Mouse (Mus musculus): ENCODE measurements at regions not wholly inside any gene's neighbourhood (a gene's known extent, or its start where the extent isn't known, plus 50 kb on each side); places are given as distances from the start of the nearest gene placed in this dataset.
A peak's percentile ranks its signal among the peaks of the same experiment; 100 is the strongest.

- H3K9me3 ChIP-seq (replicated peaks), result no peaks in the 10 kb centered on the region
- WGBS, result 71% methylated on average over 13 of the region's 13 CpGs
- no peak overlapping the region for H3K4me3 ChIP-seq
- peaks cover 13% of the 10 kb centered on the region for H3K4me1 ChIP-seq
- no peaks in the 10 kb centered on the region for H3K27me3 ChIP-seq (ENCODE audit: low read depth, poor library complexity, severe bottlenecking)
- DNase-seq (ENCODE audit: low spot score), result peak; percentile 12
- H3K36me3 ChIP-seq, result no peaks in the 10 kb centered on the region
- H3K27ac ChIP-seq (replicated peaks), result peak overlapping the region; percentile 20; the same call in 1 of the 2 replicates
These were observed 78.1 kb upstream of the Spin1 start for GRCm38 (mm10) chr13:51022401-51023250.

GRCm38 (mm10) chr13:51023271-51023670 is 77.4 kb upstream of the Spin1 start:
- Histone ChIP-seq H3K36me3 (no peaks in the 10 kb centered on the region), H3K27me3 (ENCODE audit: low read depth, poor library complexity, severe bottlenecking) (no peaks in the 10 kb centered on the region), H3K9me3 (replicated peaks) (no peaks in the 10 kb centered on the region), H3K4me1 (peaks cover 6% of the 10 kb centered on the region), H3K4me3 (no peak overlapping the region), H3K27ac (replicated peaks) (0 out of 2 replicates have a peak overlapping the region, but pooled peaks have one; percentile 28)
- WGBS, result 92% methylated on average over 11 of the region's 11 CpGs
- no peak for DNase-seq (ENCODE audit: low spot score)

- Histone ChIP-seq H3K9me3 (replicated peaks) (peaks cover 2% of the 10 kb centered on the region; the same call in 1 of the 2 replicates), H3K4me3 (no peak overlapping the region), H3K27me3 (ENCODE audit: low read depth, poor library complexity, severe bottlenecking) (no peaks in the 10 kb centered on the region), H3K36me3 (no peaks in the 10 kb centered on the region), H3K4me1 (0 out of 2 replicates have a peak, but pooled peaks cover 4% of the 10 kb centered on the region), H3K27ac (replicated peaks) (no peak overlapping the region)
- 86% methylated on average over 6 of the region's 6 CpGs for WGBS
- DNase-seq (ENCODE audit: low spot score), result no peak
These were observed 74.3 kb upstream of the Spin1 start for GRCm38 (mm10) chr13:51026311-51026918.

- H3K36me3 ChIP-seq, result no peaks in the 10 kb centered on the region
- no peak overlapping the region for H3K27ac ChIP-seq (replicated peaks)
- H3K27me3 ChIP-seq (ENCODE audit: low read depth, poor library complexity, severe bottlenecking), result no peaks in the 10 kb centered on the region
- no peak for DNase-seq (ENCODE audit: low spot score)
- peaks cover 12% of the 10 kb centered on the region; the same call in 1 of the 2 replicates for H3K9me3 ChIP-seq (replicated peaks)
- WGBS, result 90% methylated on average over 13 of the region's 13 CpGs
- H3K4me3 ChIP-seq, result no peak overlapping the region
- H3K4me1 ChIP-seq, result no peaks in the 10 kb centered on the region
These were observed 62.7 kb upstream of the Spin1 start for GRCm38 (mm10) chr13:51037850-51038450.

GRCm38 (mm10) chr13:51038955-51039354 is 61.7 kb upstream of the Spin1 start:
- no peaks in the 10 kb centered on the region for H3K27me3 ChIP-seq (ENCODE audit: low read depth, poor library complexity, severe bottlenecking)
- WGBS, result 96% methylated on average over 4 of the region's 4 CpGs
- no peaks in the 10 kb centered on the region for H3K36me3 ChIP-seq
- no peak for DNase-seq (ENCODE audit: low spot score)
- no peaks in the 10 kb centered on the region for H3K4me1 ChIP-seq
- H3K27ac ChIP-seq (replicated peaks), result no peak overlapping the region
- H3K4me3 ChIP-seq, result no peak overlapping the region
- H3K9me3 ChIP-seq (replicated peaks), result peaks cover 22% of the 10 kb centered on the region

GRCm38 (mm10) chr13:51041121-51041520 is 59.6 kb upstream of the Spin1 start:
- H3K36me3 ChIP-seq, result no peaks in the 10 kb centered on the region
- peaks cover 23% of the 10 kb centered on the region for H3K9me3 ChIP-seq (replicated peaks)
- WGBS, result 75% methylated on average over 2 of the region's 2 CpGs
- no peak overlapping the region for H3K27ac ChIP-seq (replicated peaks)
- H3K4me1 ChIP-seq, result no peaks in the 10 kb centered on the region
- no peak for DNase-seq (ENCODE audit: low spot score)
- H3K27me3 ChIP-seq (ENCODE audit: low read depth, poor library complexity, severe bottlenecking), result no peaks in the 10 kb centered on the region
- H3K4me3 ChIP-seq, result no peak overlapping the region

GRCm38 (mm10) chr13:51042881-51043402 is 57.7 kb upstream of the Spin1 start:
- H3K27me3 ChIP-seq (ENCODE audit: low read depth, poor library complexity, severe bottlenecking), result no peaks in the 10 kb centered on the region
- H3K27ac ChIP-seq (replicated peaks), result no peak overlapping the region
- H3K4me3 ChIP-seq, result no peak overlapping the region
- DNase-seq (ENCODE audit: low spot score), result no peak
- WGBS, result 94% methylated on average over 9 of the region's 9 CpGs
- no peaks in the 10 kb centered on the region for H3K36me3 ChIP-seq
- H3K4me1 ChIP-seq, result no peaks in the 10 kb centered on the region
- H3K9me3 ChIP-seq (replicated peaks), result peaks cover 17% of the 10 kb centered on the region

All from midbrain, embryonic 10.5 days (tissue).